Mouse (Mus musculus) midbrain, embryonic 14.5 days (tissue): ENCODE data around the gene Bloc1s4. TPM values are rescaled to one million over a fixed set of nuclear protein-coding genes. Genes with fewer than 3 reads are reported as not detected.

Experiments
- ATAC-seq: fragments of 200-750 bp; cut with Nextera tagmentation; 2 replicates; pipeline ENCODE4 v1.8.0; 2017; ENCODE audit warnings: moderate number of reproducible peaks, moderate library complexity; ENCODE audit not compliant: low FRiP score, low TSS enrichment
- DNase-seq: peaks from one replicate; pipeline ENCODE4 v3.0.0-alpha.2; 2015
- H3K27ac ChIP-seq: fragments of 300-500 bp; sonication (generic); replicated peaks from 2 replicates; pipeline ENCODE4 v1.5.1; 2014; ENCODE audit warnings: mild to moderate bottlenecking, low read depth, low read length, moderate library complexity
- H3K27me3 ChIP-seq: fragments of 300-500 bp; sonication (generic); 2 replicates; pipeline ENCODE4 v1.6.1; 2014; ENCODE audit warnings: low read length, control low read depth, mixed read lengths; ENCODE audit not compliant: control insufficient read depth, insufficient read depth
- H3K36me3 ChIP-seq: fragments of 300-500 bp; sonication (generic); 2 replicates; pipeline ENCODE4 v1.6.1; 2014; ENCODE audit warnings: low read length, control low read depth; ENCODE audit not compliant: control insufficient read depth, insufficient read depth
- H3K4me1 ChIP-seq: fragments of 300-500 bp; sonication (generic); 2 replicates; pipeline ENCODE4 v1.6.1; 2014; ENCODE audit warnings: mild to moderate bottlenecking, antibody characterized with exemption, low read length, control low read depth; ENCODE audit not compliant: control insufficient read depth, insufficient read depth
- H3K4me2 ChIP-seq: fragments of 300-500 bp; sonication (generic); 2 replicates; pipeline ENCODE4 v1.6.1; 2014; ENCODE audit warnings: mild to moderate bottlenecking, low read length, moderate library complexity
- H3K4me3 ChIP-seq: fragments of 300-500 bp; sonication (generic); replicated peaks from 2 replicates; pipeline ENCODE4 v1.5.1; 2014; ENCODE audit warnings: low read depth, low read length
- H3K9ac ChIP-seq: fragments of 300-500 bp; sonication (generic); replicated peaks from 2 replicates; pipeline ENCODE4 v1.6.1; 2014; ENCODE audit warnings: mild to moderate bottlenecking, low read length, moderate library complexity
- H3K9me3 ChIP-seq: fragments of 300-500 bp; sonication (generic); 2 replicates; pipeline ENCODE4 v1.6.1; 2016; ENCODE audit warnings: low read length, control low read depth, mixed read lengths; ENCODE audit not compliant: control insufficient read depth
- WGBS: fragments of 180-500 bp; shearing (Covaris S2); extraction: QIAGEN DNeasy Blood & Tissue Kit; methylation state at CpG from one replicate; pipeline ENCODE4 v1.1.7; 2014; 5-methylcytosine and 5-hydroxymethylcytosine counted together
- polyA plus RNA-seq: library from polyadenylated mRNA; unstranded; fragments of >200 nt; fragmentation: Nextera tagmentation; extraction: Ambion mirVana; gene quantifications from 2 replicates; pipeline ENCODE4 v1.2.1, GENCODE M21; 2014

Bloc1s4 gene
- polyA plus RNA-seq, 1 experiment from 2014 or later, result 28.6 TPM

DNA sequence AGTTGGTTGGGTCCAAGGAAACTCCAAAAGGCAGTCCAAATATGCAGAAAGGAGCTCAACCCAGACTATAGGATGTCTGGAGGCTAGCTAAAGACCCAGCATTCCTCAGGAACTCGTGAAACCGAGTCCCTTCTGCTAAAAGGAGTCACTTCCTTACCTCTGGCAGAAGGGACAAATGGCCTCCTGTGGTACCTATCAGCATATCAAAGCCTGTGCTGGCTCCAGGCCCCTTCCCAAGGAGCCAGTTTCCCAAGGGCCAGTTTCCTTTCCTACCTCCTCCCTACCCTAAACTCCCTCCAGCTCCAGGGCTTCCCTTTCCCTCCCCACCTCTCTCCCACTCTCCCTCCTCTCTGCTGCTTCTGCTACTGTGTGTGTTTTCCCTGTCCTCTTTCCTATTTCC, 28.7 kb upstream of the Bloc1s4 start:
- ATAC-seq (no peak), DNase-seq (no peak)
- Histone ChIP-seq H3K9ac (no peak overlapping the region), H3K9me3 (no peaks in the 10 kb centered on the region), H3K27me3 (no peaks in the 10 kb centered on the region), H3K4me3 (no peak overlapping the region), H3K4me1 (no peaks in the 10 kb centered on the region), H3K27ac (no peak overlapping the region), H3K36me3 (no peaks in the 10 kb centered on the region), H3K4me2 (no peak overlapping the region)
- 3% methylated on average over 2 of the region's 2 CpGs for WGBS

DNA sequence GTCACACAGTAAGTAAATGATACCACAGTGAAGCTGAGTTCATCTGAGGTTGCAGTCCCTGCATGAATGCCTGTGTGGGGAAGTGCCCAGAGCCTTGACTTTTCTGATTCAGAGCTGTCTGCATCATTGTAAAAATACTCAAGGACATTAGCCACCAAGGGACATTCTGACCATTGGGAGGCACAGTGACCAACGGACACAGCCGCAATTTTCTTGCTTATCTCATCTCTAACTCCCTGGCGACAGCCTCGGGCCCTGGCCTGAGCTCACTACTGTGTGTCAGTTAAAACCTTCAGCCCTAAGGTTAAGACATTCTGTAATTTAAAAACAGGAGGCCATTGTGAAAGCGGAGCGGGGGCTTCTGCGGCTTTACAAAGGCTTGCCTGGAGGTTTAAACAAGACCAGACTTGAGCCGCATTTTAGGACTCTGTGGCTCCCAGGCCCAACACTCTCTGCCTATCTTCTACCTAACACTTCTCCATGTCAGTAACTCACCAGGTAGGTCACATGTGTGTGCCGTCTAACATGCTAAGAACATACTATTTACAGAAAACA, 27.6 kb upstream of the Bloc1s4 start:
- ATAC-seq, result no peak
- Histone ChIP-seq H3K4me3 (no peak overlapping the region), H3K4me2 (no peak overlapping the region), H3K9me3 (no peaks in the 10 kb centered on the region), H3K36me3 (no peaks in the 10 kb centered on the region), H3K27ac (no peak overlapping the region), H3K4me1 (no peaks in the 10 kb centered on the region), H3K9ac (no peak overlapping the region), H3K27me3 (no peaks in the 10 kb centered on the region)
- 24% methylated on average over 9 of the region's 9 CpGs for WGBS
- DNase-seq, result no peak

DNA sequence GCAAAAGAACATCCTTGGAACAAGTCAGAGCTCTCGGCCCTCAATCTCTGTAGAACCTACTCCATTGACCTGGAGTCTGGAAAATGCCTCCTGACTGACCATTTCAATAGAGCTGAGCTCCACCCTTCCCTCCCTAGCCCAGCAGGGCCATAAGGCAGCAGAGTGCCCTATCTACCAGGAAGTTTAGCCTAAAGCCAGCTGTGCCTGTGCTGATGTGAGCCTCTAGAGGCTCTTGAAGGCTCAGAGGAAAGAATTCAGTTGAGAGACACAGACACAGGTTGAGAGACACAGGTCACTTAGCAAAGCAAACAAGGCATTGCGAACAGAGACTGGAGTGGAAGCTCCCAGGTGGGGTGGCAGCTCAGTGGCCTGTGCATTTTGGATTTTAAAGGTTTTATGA, 26.9 kb upstream of the Bloc1s4 start:
- Histone ChIP-seq H3K27me3 (no peaks in the 10 kb centered on the region), H3K9me3 (no peaks in the 10 kb centered on the region), H3K4me3 (no peak overlapping the region), H3K4me2 (no peak overlapping the region), H3K36me3 (no peaks in the 10 kb centered on the region), H3K4me1 (no peaks in the 10 kb centered on the region), H3K27ac (no peak overlapping the region), H3K9ac (no peak overlapping the region)
- ATAC-seq (no peak), DNase-seq (no peak)
- WGBS, result 77% methylated on average over 2 of the region's 2 CpGs

DNA sequence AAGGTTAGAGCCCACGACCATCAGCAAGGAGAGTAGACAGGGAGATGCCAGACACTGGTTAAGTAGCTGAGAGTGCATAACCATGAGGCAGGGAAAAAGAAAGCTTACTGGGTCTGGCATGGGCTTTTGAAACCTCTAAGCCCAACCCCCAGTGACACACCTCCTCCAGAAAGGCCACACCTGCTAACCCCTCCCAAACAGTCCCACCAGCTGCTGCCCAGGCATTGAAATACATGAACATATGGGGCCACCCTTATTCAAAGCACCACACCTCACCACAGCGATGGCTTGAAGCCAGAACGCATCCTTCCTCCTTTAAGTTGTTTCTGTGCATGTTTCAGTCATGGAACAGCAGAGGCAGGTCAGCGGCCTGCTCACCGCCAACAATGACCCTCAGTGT, 24.1 kb upstream of the Bloc1s4 start:
- Histone ChIP-seq H3K4me3 (no peak overlapping the region), H3K4me2 (no peak overlapping the region), H3K27me3 (no peaks in the 10 kb centered on the region), H3K9me3 (no peaks in the 10 kb centered on the region), H3K4me1 (no peaks in the 10 kb centered on the region), H3K36me3 (no peaks in the 10 kb centered on the region), H3K27ac (no peak overlapping the region), H3K9ac (no peak overlapping the region)
- ATAC-seq (no peak), DNase-seq (no peak)
- 75% methylated on average over 5 of the region's 5 CpGs for WGBS

DNA sequence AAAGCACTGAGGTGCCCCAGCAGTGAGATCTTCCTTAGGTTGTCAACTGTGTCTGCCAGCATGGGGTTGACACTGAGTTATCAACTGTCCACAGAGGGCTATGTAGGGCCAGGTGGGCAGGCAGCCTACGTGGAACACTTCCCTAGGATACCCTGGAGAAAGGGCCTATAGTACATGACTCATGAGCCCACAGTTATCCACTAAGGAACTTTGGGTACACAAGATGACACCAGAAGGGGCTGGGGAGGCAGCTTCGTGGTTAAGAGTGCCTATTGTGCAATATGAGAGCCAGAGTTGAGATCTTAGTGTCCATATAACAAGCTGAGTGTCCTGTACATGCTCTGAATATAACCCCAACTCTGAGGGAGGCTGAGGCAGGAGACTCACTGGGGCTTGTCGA, 21.2 kb upstream of the Bloc1s4 start:
- Histone ChIP-seq H3K4me2 (no peak overlapping the region), H3K9me3 (no peaks in the 10 kb centered on the region), H3K36me3 (no peaks in the 10 kb centered on the region), H3K27me3 (no peaks in the 10 kb centered on the region), H3K4me3 (no peak overlapping the region), H3K4me1 (peaks cover 5% of the 10 kb centered on the region; the same call in 1 of the 2 replicates), H3K9ac (no peak overlapping the region), H3K27ac (no peak overlapping the region)
- WGBS, result 60% methylated on average over 3 of the region's 3 CpGs
- ATAC-seq (no peak), DNase-seq (no peak)

DNA sequence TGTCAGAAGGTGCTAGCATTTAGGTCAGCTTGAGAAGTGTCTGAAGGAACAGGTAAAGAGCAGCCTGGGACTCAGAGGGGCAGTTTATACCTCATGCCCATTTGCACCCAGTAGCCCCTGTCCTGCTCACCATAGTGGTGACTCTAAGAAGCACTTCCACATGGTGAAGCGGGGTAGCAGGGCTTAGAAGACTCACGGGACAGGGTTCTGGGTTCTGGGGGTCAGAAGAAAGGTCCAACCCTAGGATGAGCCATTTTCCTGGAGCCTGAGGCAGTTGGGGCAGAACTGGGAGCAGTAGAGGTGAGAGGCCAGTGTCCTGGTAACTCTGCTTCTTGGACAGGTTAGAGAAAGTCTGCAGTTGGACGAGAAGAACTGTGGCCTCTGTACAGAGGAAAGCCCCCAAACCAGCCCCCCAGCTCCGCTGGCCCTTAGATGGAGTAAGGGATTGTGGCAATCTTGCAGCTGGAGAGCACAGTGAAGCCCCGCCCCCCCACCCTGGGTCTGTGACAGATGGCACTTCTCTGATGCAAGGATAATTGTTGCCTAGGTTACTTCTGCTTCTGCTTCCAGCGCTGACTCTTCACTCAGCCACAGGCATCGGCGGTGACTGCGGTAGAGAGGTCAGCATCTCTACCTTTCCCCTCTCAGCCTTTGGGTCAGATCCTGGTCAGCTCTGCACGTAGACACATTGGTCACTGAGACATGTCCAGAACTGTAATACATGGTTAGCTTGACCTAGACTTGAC, 18.7 kb upstream of the Bloc1s4 start:
- Histone ChIP-seq H3K27ac (0 out of 2 replicates have a peak overlapping the region, but pooled peaks have one; percentile 61), H3K9ac (no peak overlapping the region), H3K36me3 (no peaks in the 10 kb centered on the region), H3K9me3 (no peaks in the 10 kb centered on the region), H3K4me3 (no peak overlapping the region), H3K27me3 (no peaks in the 10 kb centered on the region), H3K4me1 (peaks cover 5% of the 10 kb centered on the region; the same call in 1 of the 2 replicates), H3K4me2 (0 out of 2 replicates have a peak overlapping the region, but pooled peaks have one; percentile 8)
- ATAC-seq (peak; percentile 60; the same call in 1 of the 2 replicates), DNase-seq (peak; percentile 62)
- 30% methylated on average over 10 of the region's 10 CpGs for WGBS

DNA sequence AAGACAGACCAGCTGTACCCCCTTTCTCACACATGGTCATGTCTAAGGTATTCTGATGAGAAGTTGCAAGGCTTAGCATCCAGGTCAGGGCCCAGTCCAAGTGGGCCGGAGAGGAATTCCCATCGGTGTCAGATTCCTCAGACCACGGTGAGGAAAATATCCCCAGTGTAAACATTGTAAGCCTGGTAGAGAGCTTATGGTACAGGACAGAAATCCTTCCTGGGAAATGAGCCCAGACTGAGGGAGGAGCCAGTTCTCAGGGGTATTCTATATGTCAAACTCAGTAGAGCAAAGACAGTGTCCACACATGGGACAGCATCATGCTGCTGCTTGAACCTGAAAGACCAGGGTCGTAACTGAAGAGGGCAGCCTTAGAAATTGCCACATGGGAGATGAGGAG, 11.4 kb upstream of the Bloc1s4 start:
- H3K4me1 ChIP-seq, result no peaks in the 10 kb centered on the region
- WGBS, result 77% methylated on average over 4 of the region's 4 CpGs
- no peak overlapping the region for H3K9ac ChIP-seq
- H3K9me3 ChIP-seq, result no peaks in the 10 kb centered on the region
- H3K36me3 ChIP-seq, result no peaks in the 10 kb centered on the region
- no peak overlapping the region for H3K4me2 ChIP-seq
- DNase-seq, result no peak
- ATAC-seq, result no peak
- H3K4me3 ChIP-seq, result no peak overlapping the region
- no peak overlapping the region for H3K27ac ChIP-seq
- H3K27me3 ChIP-seq, result no peaks in the 10 kb centered on the region

DNA sequence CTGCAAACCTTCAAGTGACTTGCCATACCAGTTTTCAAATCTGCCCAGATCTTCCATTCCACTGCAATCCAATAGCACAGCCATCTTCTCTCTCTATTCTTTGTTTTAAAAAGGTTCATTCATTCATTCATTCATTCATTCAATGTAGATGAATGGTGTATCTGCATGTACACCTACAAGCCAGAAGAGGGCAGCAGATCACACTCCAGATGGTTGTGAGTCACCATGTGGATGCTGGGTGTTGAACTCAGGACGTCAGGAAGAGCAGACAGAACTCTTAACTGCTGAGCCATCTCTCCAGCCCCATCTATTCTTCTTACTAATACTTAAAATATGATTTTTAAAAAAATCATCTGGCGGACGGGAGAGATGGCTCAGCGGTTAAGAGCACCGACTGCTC, 8.6 kb upstream of the Bloc1s4 start:
- H3K9ac ChIP-seq, result no peak overlapping the region
- H3K4me3 ChIP-seq, result no peak overlapping the region
- H3K27ac ChIP-seq, result no peak overlapping the region
- no peak overlapping the region for H3K4me2 ChIP-seq
- no peaks in the 10 kb centered on the region for H3K27me3 ChIP-seq
- no peak for ATAC-seq
- H3K4me1 ChIP-seq, result no peaks in the 10 kb centered on the region
- no peaks in the 10 kb centered on the region for H3K9me3 ChIP-seq
- H3K36me3 ChIP-seq, result no peaks in the 10 kb centered on the region
- 66% methylated on average over 5 of the region's 5 CpGs for WGBS
- DNase-seq, result no peak
